Comparison of ENCODE assay signal across 31 mouse cellular contexts in the genomic region with DNA sequence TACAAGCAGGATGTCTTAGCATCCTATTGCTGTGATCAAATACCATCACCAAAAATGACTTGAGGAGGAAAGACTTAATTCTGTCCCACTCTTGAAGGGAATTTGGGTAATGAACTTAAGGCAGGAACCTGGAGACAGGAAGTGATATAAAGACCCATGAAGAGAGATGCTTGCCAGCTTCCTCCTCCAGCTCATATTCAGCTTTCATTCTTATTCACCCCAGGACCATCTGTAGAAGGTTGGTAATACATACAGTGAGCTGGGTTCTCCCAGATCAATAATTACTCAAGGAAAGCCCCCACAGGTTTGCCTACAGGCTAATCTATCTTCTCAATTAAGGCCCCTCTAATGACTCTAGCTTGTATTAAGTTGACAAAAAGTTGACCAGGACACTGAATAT.
"Had no signal": no experiment of that assay in that cellular context is flagged by ENCODE, and none has a peak within 500 bp of the region (broad histone marks: within the 10 kb centered on the region; RNA-seq: fewer than 3 reads in every experiment).

No protein-coding gene starts in this region.

- H3K9ac ChIP-seq: limb, embryonic 12.5 days; limb, embryonic 13.5 days; limb, embryonic 15.5 days; liver, embryonic 12.5 days; liver, embryonic 13.5 days; liver, embryonic 14.5 days; liver, embryonic 15.5 days; liver, postnatal 0 days; lung, embryonic 14.5 days; lung, embryonic 15.5 days; midbrain, embryonic 12.5 days; midbrain, embryonic 13.5 days; midbrain, embryonic 15.5 days; neural tube, embryonic 12.5 days had no signal

- H3K4me2 ChIP-seq: limb, embryonic 12.5 days; limb, embryonic 13.5 days; limb, embryonic 15.5 days; liver, embryonic 11.5 days; liver, embryonic 12.5 days; liver, embryonic 13.5 days; liver, embryonic 15.5 days; lung, embryonic 14.5 days; lung, embryonic 15.5 days; midbrain, embryonic 11.5 days; midbrain, embryonic 12.5 days; midbrain, embryonic 13.5 days; midbrain, embryonic 15.5 days; neural tube, embryonic 12.5 days had no signal

- ATAC-seq: liver, embryonic 12.5 days; liver, postnatal 0 days; lung, postnatal 0 days; midbrain, embryonic 13.5 days; midbrain, embryonic 15.5 days; midbrain, embryonic 16.5 days had no signal

- H3K4me1 ChIP-seq: limb, embryonic 10.5 days; limb, embryonic 12.5 days; limb, embryonic 13.5 days; limb, embryonic 15.5 days; liver, embryonic 12.5 days; liver, embryonic 13.5 days; liver, embryonic 15.5 days; lung, embryonic 15.5 days; midbrain, embryonic 10.5 days; midbrain, embryonic 12.5 days; midbrain, embryonic 13.5 days; midbrain, embryonic 15.5 days; neural tube, embryonic 12.5 days had no signal

- H3K4me3 ChIP-seq: limb, embryonic 10.5 days; limb, embryonic 12.5 days; limb, embryonic 13.5 days; limb, embryonic 15.5 days; liver, embryonic 12.5 days; liver, embryonic 13.5 days; liver, embryonic 15.5 days; lung, embryonic 15.5 days; megakaryocyte, embryonic 14.5 days; midbrain, embryonic 10.5 days; midbrain, embryonic 12.5 days; midbrain, embryonic 13.5 days; midbrain, embryonic 15.5 days; myocyte; neural tube, embryonic 12.5 days had no signal

- H3K27me3 ChIP-seq: limb, embryonic 12.5 days; limb, embryonic 13.5 days; limb, embryonic 15.5 days; liver, embryonic 12.5 days; liver, embryonic 13.5 days; liver, embryonic 15.5 days; lung, embryonic 15.5 days; megakaryocyte, embryonic 14.5 days; midbrain, embryonic 12.5 days; midbrain, embryonic 13.5 days; midbrain, embryonic 15.5 days; neural tube, embryonic 12.5 days had no signal

- H3K27ac ChIP-seq: limb, embryonic 10.5 days; limb, embryonic 12.5 days; limb, embryonic 13.5 days; limb, embryonic 15.5 days; liver, embryonic 12.5 days; liver, embryonic 13.5 days; liver, embryonic 14.5 days; liver, embryonic 15.5 days; lung, embryonic 15.5 days; macrophage; midbrain, embryonic 10.5 days; midbrain, embryonic 12.5 days; midbrain, embryonic 13.5 days; midbrain, embryonic 15.5 days; neural tube, embryonic 12.5 days had no signal

- H3K9me3 ChIP-seq: limb, embryonic 10.5 days; limb, embryonic 12.5 days; limb, embryonic 13.5 days; limb, embryonic 15.5 days; liver, embryonic 12.5 days; liver, embryonic 13.5 days; liver, embryonic 15.5 days; lung, embryonic 15.5 days; megakaryocyte, embryonic 14.5 days; midbrain, embryonic 10.5 days; midbrain, embryonic 12.5 days; midbrain, embryonic 13.5 days; midbrain, embryonic 15.5 days; neural tube, embryonic 12.5 days had no signal

- H3K36me3 ChIP-seq: limb, embryonic 10.5 days; limb, embryonic 12.5 days; limb, embryonic 13.5 days; limb, embryonic 15.5 days; liver, embryonic 12.5 days; liver, embryonic 13.5 days; liver, embryonic 15.5 days; lung, embryonic 15.5 days; midbrain, embryonic 10.5 days; midbrain, embryonic 12.5 days; midbrain, embryonic 13.5 days; midbrain, embryonic 15.5 days; neural tube, embryonic 12.5 days had no signal

- DNase-seq: liver; liver, embryonic 13.5 days; liver, postnatal 0 days; lung, adult 18-20 months; lung, adult 2 months; lung, embryonic 14.5 days; lung, postnatal 10 days; lung, postnatal 14 days; lung, postnatal 36 days; lung, postnatal 4 days; midbrain, embryonic 14.5 days had no signal
